Mouse (Mus musculus) v-Abl transformed pro-B cells (cell line): ENCODE data around the gene Serpinb9.

Source experiments
- in situ Hi-C, 2 experiments: fragments of 400-800 bp; cut with MboI; formaldehyde crosslinking; loops; one replicate each; pipeline ENCODE4 v1.15.1; 2025; ENCODE audit not compliant: unreplicated experiment in 2 of 2

Gene Serpinb9

GRCm38 (mm10) chr13:33063048-33063447 lies 60.0 kb downstream of the Serpinb9 start:
- in situ Hi-C loops, result no loop called here
